Mouse (Mus musculus): ENCODE results near the gene Gm13539.

The Gm13539 gene

DNA sequence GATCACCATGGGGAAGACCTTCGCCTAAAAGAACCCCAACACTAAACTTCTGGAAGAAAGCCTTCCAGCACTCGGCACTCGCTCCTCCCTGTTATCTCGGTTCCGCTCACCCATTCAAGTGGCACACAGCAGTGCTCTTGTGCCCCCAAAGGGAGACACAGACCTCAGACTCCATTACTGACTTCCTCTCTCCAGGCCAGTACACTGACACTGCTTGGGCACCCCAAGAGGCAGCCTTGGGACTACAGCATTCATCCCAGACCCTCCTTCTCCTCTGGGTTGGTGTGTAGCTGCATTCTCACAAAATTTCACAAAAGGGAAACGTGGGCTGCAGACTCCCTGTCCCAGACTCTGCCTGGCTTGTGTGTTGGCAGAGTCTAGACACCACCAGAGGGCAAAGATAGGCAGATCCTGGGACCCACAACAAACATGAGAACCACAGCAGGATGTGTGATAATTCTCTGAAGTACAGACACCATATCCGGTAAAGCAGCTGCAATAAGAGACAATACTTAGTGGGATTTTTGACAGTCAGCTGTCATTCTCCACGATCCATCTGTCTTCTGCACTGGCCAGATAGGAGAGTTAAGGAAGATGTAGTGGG is 46.4 kb downstream of the Gm13539 start:
- DNase-seq (ENCODE audit: low spot score), result no peak

DNA sequence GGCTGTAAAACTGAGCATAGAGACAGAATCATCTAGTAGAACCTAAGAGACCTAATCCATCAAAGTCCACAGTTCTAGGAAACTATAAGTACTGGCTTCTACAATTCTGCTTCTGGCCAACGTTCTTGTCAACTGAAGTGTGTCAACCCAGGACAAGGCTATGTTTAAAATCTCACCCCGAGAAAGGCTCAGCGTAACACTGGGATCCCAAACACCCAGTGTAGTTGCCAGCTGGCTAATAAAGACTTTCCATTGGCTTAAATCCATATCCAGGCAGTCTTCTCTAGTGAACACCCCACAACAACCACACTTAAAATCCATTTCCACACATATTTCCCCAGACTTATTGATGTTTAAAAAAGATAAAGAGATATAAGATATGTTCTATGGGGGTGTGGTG is 48.7 kb downstream of the Gm13539 start:
- DNase-seq (ENCODE audit: low spot score), result peak; percentile 58

DNA sequence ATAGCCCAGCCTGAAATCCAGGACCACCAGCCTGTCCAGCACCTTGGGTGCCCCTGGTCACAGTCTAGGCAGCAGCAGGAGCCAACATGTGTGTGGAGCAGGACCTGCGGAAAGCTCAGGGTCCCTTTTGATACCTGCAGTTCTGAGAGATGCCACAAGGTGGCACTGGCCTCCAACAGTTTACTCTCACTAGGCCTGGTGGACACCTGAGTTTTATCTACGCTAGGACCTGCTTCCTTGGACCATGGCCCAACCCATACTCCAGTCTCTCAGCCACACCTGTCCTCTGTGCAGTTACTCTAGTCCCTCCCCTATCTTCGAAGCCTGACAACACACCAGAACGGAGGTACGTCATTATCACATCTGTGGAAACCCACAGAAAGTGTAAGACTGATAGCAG is 54.2 kb downstream of the Gm13539 start:
- DNase-seq (ENCODE audit: low spot score), result peak; percentile 74
